Mouse (Mus musculus) spleen, postnatal 14 days (tissue): ENCODE measurements around the gene Loxl4.

Source experiments
- DNase-seq, 2 experiments: peaks; one replicate each; pipeline ENCODE4 v3.0.0; 2021 to 2022; ENCODE audit warnings: low spot score in 2 of 2

Loxl4 gene

DNA sequence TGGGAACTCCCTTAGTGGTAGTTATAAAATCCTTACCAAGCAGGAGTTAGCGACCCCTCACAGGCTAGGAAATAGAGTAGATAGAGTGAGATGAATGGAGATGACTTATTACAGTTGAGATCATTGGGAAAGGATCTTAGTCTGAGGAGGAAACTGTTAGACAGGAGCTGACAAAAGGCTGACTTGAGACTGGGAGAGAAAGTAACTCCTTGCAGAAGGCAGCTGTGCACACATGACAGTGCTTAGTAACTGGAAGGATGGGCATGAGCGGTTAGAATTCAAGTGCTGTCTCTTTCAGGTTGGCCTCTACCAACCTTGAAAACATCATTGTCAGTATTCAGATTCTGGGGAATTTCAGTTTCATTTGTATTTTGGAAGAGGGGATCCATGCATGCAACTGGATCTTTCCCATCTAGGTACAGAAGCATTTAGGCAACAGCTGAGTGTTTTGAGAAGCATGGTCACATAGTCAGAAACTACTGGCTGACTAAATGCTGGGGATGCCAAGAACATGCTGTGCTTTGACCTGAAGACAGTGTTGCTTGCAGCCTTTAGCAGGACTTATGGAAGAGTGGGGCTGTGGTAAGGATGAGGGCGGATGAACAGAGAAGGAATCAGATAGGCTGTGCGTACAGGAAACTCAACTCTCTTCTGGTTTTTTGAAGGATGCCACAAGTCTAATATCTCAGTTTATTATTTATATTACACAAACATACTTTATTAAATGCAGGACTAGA is 46.2 kb downstream of the Loxl4 start:
- DNase-seq = no peak

DNA sequence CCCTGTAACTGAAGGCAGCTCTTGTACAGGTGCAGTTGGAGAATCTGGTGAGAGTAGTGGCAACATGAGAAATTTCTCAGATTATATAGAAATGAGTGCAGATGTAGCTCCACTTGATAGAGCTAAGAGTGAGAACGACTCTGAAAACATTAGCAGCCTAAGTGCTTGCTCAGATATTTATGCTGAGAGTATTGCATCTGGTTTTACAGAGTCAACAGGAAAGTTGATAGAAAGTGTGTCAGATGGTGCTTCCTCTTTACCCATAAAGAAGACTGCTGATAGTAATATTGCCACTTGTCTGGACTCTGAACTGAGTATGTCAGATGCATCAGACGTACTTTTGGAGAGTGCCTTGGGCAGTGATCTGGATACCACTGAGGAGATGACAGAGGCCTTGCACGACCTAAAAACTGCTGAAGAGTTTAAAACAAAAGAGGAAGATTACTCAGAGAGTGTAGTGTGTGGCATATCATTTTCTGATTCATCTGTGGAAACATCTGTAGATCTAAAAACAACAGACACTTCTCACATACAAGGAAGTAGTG is 48.8 kb downstream of the Loxl4 start:
- DNase-seq = no peak

DNA sequence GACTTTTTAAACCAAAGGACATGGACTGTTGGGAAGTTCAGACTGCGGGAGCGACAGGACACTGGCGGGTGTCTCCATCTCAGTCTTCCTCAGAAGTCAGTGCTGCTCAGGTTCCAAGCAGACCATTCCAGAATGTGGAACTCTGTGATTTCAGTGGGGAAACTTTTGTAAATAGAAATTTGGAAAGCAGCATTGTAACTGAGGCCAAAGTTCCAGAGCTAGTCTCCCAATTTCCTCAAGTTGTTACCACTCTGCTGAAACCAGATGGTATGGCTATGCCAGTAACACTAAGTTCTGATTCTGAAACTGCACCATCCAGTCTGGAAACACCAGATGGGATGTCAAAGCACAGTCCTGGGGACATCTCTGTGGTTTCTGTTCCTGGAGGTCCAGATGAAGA is 49.6 kb downstream of the Loxl4 start:
- no peak for DNase-seq

DNA sequence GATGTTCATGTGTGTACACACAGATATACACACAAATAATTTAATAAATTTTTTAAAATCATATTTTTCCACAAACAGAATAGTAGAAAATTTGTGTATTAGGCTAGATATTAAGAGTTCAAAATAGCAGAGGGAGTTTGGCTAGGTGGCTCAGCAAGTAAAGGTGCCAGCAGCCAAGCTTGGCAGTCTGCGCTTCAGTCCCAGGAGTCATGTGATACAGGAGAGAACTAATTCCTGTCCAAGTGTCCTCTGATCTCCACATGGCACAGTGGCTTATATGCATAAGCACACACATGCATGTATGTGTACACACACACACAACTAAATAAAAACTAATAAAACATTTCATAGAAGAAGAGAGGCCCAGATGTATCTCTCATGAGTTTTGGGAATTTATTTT is 50.6 kb downstream of the Loxl4 start:
- DNase-seq = no peak

DNA sequence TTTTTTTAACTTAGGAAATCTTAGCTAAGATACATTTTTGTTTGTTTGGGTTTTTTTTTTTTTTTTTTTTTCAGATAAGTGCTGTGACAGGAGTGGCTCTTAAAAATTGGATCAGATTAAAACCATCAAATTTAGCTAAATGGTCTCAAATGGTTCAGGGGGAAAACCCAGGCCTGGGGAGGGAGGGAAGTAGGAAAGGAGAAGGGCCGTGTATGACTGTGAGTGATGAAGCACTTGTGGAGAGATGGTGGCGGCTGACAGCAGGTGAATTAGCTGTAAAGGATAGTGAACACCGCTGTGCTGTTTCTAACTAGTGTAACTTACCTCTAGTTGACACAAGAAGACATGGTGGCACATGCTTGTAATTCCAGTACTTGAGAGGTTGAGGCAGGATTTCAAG is 53.9 kb downstream of the Loxl4 start:
- DNase-seq = no peak
